ENCODE assay signal across 11 mouse cellular contexts in genomic region chr4:45736215-45736815, GRCm38 (mm10).
DNase-seq lines count a peak whose midpoint lies in the region; ATAC-seq lines count a peak whose summit lies in the region.
"Had no signal": no experiment of that assay in that cellular context is flagged by ENCODE, and none has a peak within 500 bp of the region (broad histone marks: within the 10 kb centered on the region; RNA-seq: fewer than 3 reads in every experiment).

No protein-coding gene starts in this region.

- H3K4me1 ChIP-seq in embryonic facial prominence, embryonic 15.5 days, result peaks cover 6% of the 10 kb centered on the region
- H3K4me1 ChIP-seq in midbrain, embryonic 13.5 days (replicated peaks), result peaks cover 32% of the 10 kb centered on the region
- H3K4me1 ChIP-seq: liver, embryonic 15.5 days had no signal

- ATAC-seq in embryonic facial prominence, embryonic 15.5 days (ENCODE audit: insufficient number of reproducible peaks, low FRiP score, low TSS enrichment, low read depth), result no peak
- peak; percentile 63 for ATAC-seq in midbrain, embryonic 13.5 days
- ATAC-seq: intestine, postnatal 0 days had no signal

- no peak overlapping the region for H3K9ac ChIP-seq in embryonic facial prominence, embryonic 15.5 days
- no peak overlapping the region for H3K9ac ChIP-seq in midbrain, embryonic 13.5 days (replicated peaks)
- H3K9ac ChIP-seq: liver, embryonic 15.5 days had no signal

- DNase-seq in layer of hippocampus, adult 18-20 months (ENCODE audit: low spot score in 2 of 2), result peak; percentile 41 to 47
- no peak for DNase-seq in layer of hippocampus, postnatal 36 days
- peak; percentile 16 for DNase-seq in R1 (ENCODE audit: low read depth, low spot score)
- no peak for DNase-seq in kidney, adult 8-10 months
- DNase-seq in spleen, postnatal 4 days (ENCODE audit: low spot score in 2 of 2), result no peak
- DNase-seq: heart, postnatal 10 days; spleen, adult 18-20 months had no signal

- peak overlapping the region; percentile 58; the same call in 1 of the 2 replicates for H3K27ac ChIP-seq in embryonic facial prominence, embryonic 15.5 days (replicated peaks)
- H3K27ac ChIP-seq in midbrain, embryonic 13.5 days, result peak overlapping the region; percentile 45; the same call in 1 of the 2 replicates
- H3K27ac ChIP-seq: liver, embryonic 15.5 days had no signal

- no peak overlapping the region for H3K4me3 ChIP-seq in embryonic facial prominence, embryonic 15.5 days (replicated peaks)
- H3K4me3 ChIP-seq in midbrain, embryonic 13.5 days (replicated peaks), result no peak overlapping the region
- H3K4me3 ChIP-seq: liver, embryonic 15.5 days had no signal

- H3K27me3 ChIP-seq in embryonic facial prominence, embryonic 15.5 days, result no peaks in the 10 kb centered on the region
- H3K27me3 ChIP-seq in midbrain, embryonic 13.5 days, result peaks cover 11% of the 10 kb centered on the region; the same call in 1 of the 2 replicates

- H3K4me2 ChIP-seq in embryonic facial prominence, embryonic 15.5 days (replicated peaks), result no peak overlapping the region
- no peak overlapping the region for H3K4me2 ChIP-seq in midbrain, embryonic 13.5 days (replicated peaks)
- H3K4me2 ChIP-seq: liver, embryonic 15.5 days had no signal

- no peaks in the 10 kb centered on the region for H3K36me3 ChIP-seq in embryonic facial prominence, embryonic 15.5 days
- no peaks in the 10 kb centered on the region for H3K36me3 ChIP-seq in midbrain, embryonic 13.5 days
- H3K36me3 ChIP-seq: liver, embryonic 15.5 days had no signal

- 30% methylated on average over 10 of the region's 10 CpGs for WGBS in embryonic facial prominence, embryonic 15.5 days
- WGBS in midbrain, embryonic 13.5 days, result 25% methylated on average over 10 of the region's 10 CpGs

- H3K9me3 ChIP-seq in embryonic facial prominence, embryonic 15.5 days (replicated peaks), result no peaks in the 10 kb centered on the region
- H3K9me3 ChIP-seq in midbrain, embryonic 13.5 days, result no peaks in the 10 kb centered on the region
- H3K9me3 ChIP-seq: liver, embryonic 15.5 days had no signal

Comparison
In these comparisons a context has a peak if more than half of its experiments do, and no peak if none do; other contexts are left out.
1. DNase-seq: peak in layer of hippocampus, adult 18-20 months (2 of 2) and R1 (single experiment); none in layer of hippocampus, postnatal 36 days (0 of 2), kidney, adult 8-10 months (0 of 2) and spleen, postnatal 4 days (0 of 2).